In the genomic region with DNA sequence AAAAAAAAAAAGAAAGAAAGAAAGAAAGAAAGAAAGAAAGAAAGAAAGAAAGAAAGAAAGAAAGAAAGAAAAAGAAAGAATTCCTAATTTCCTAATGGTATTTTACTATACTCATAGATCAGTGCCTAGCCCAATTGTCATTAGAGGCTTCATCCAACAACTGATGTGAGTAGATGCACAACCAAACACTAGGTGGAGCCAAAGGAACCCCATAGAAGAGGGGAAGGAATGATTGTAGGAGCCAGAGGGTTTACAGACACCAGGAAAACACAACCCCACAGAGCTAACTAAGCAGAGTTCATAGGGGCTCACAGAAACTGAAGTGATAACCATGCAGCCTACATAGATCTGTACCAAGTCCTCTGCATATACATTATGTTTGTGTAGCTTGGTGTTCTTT, we compare ENCODE assay signal across 10 mouse cellular contexts. TPM values are rescaled to one million over a fixed set of nuclear protein-coding genes. Genes with fewer than 3 reads are reported as not detected.
DNase-seq lines count a peak whose midpoint lies in the region; ATAC-seq and TF ChIP-seq lines count a peak whose summit lies in the region.
"Had no signal": no experiment of that assay in that cellular context is flagged by ENCODE, and none has a peak within 500 bp of the region (broad histone marks: within the 10 kb centered on the region; RNA-seq: fewer than 3 reads in every experiment).

No protein-coding gene starts in this region.

- H3K4me2 ChIP-seq in midbrain, embryonic 13.5 days (replicated peaks), result no peak overlapping the region

- TF ChIP-seq CTCF in heart, adult 2 months (IDR thresholded peaks at IDR 0.05), result peak; percentile 53

- no peak overlapping the region for H3K9ac ChIP-seq in heart, adult 2 months (ENCODE audit: low read depth, low read length)
- no peak overlapping the region for H3K9ac ChIP-seq in midbrain, embryonic 13.5 days (replicated peaks)

- no peaks in the 10 kb centered on the region for H3K79me2 ChIP-seq in heart, adult 2 months (replicated peaks; ENCODE audit: control insufficient read depth, insufficient read depth, low read length)

- no peaks in the 10 kb centered on the region for H3K4me1 ChIP-seq in heart, adult 2 months (ENCODE audit: control insufficient read depth, insufficient read depth, low read length)
- no peaks in the 10 kb centered on the region for H3K4me1 ChIP-seq in midbrain, embryonic 10.5 days
- no peaks in the 10 kb centered on the region for H3K4me1 ChIP-seq in midbrain, embryonic 13.5 days (replicated peaks)

- no peak overlapping the region for H3K4me3 ChIP-seq in heart, adult 2 months
- no peak overlapping the region for H3K4me3 ChIP-seq in midbrain, embryonic 10.5 days
- H3K4me3 ChIP-seq in midbrain, embryonic 13.5 days (replicated peaks), result no peak overlapping the region
- H3K4me3 ChIP-seq: myocyte had no signal

- no peak for ATAC-seq in midbrain, embryonic 13.5 days

- no peak for TF ChIP-seq POLR2A in heart, adult 2 months (IDR thresholded peaks at IDR 0.05; ENCODE audit: insufficient read depth, low read depth, low read length)

- no peak for DNase-seq in heart, adult 2 months
- no peak for DNase-seq in heart, postnatal 36 days
- DNase-seq in midbrain, embryonic 10.5 days (ENCODE audit: low spot score), result peak; percentile 12
- DNase-seq in adipocyte (ENCODE audit: low spot score), result peak; percentile 21
- peak; percentile 4 for DNase-seq in retina, postnatal 1 day
- DNase-seq in ovary, postnatal 36 days (ENCODE audit: low spot score), result no peak
- DNase-seq in left cerebral cortex, adult 11 months (ENCODE audit: low spot score), result no peak

- H3K36me3 ChIP-seq in heart, adult 2 months (ENCODE audit: control insufficient read depth, insufficient read depth, low read length), result no peaks in the 10 kb centered on the region
- H3K36me3 ChIP-seq in midbrain, embryonic 10.5 days, result no peaks in the 10 kb centered on the region
- H3K36me3 ChIP-seq in midbrain, embryonic 13.5 days, result no peaks in the 10 kb centered on the region

- H3K27me3 ChIP-seq in heart, adult 2 months (ENCODE audit: control insufficient read depth, insufficient read depth, low read length), result no peaks in the 10 kb centered on the region
- no peaks in the 10 kb centered on the region for H3K27me3 ChIP-seq in midbrain, embryonic 10.5 days (ENCODE audit: low read depth, poor library complexity, severe bottlenecking)
- H3K27me3 ChIP-seq in midbrain, embryonic 13.5 days, result no peaks in the 10 kb centered on the region

- no peak overlapping the region for H3K27ac ChIP-seq in heart, adult 2 months
- no peak overlapping the region for H3K27ac ChIP-seq in midbrain, embryonic 10.5 days (replicated peaks)
- H3K27ac ChIP-seq in midbrain, embryonic 13.5 days, result no peak overlapping the region

- no peaks in the 10 kb centered on the region for H3K9me3 ChIP-seq in midbrain, embryonic 10.5 days (replicated peaks)
- no peaks in the 10 kb centered on the region for H3K9me3 ChIP-seq in midbrain, embryonic 13.5 days

- intact Hi-C loops in heart, adult 2 months (cut with DNase I), result no loop called here
- intact Hi-C loops in heart, postnatal 36 days (cut with DNase I), result loop anchor here (5.0 kb wide), 1 partner anchor 157 kb away; no protein-coding TSS in a partner anchor

- TF ChIP-seq EP300 in heart, adult 2 months (IDR thresholded peaks at IDR 0.05; ENCODE audit: insufficient read depth, low read depth, low read length), result no peak

RNA-seq across cellular contexts. Expression of a gene that starts 2.5 kb away (rescaled TPM):
- total RNA-seq in heart, adult 2 months (2021), result not detected
- polyA plus RNA-seq in heart, adult 2 months (2012; rRNA removed), result not detected in 2 replicates
- total RNA-seq in heart, postnatal 36 days (2021), result not detected
- polyA plus RNA-seq in midbrain, embryonic 10.5 days (2016; fragmentation: Nextera tagmentation; extraction: Ambion mirVana), result not detected in 2 replicates
- polyA plus RNA-seq in midbrain, embryonic 13.5 days (2015; fragmentation: Nextera tagmentation; extraction: Ambion mirVana), result 0.86 TPM in 1 of 2 replicates, not detected in the other
- polyA plus RNA-seq: limb, embryonic 11.5 days had no signal

Comparison
In these comparisons a context has a peak if more than half of its experiments do, and no peak if none do; other contexts are left out.
1. DNase-seq: peak in midbrain, embryonic 10.5 days (single experiment), adipocyte (single experiment) and retina, postnatal 1 day (single experiment); none in heart, adult 2 months (0 of 2), heart, postnatal 36 days (0 of 2), ovary, postnatal 36 days (single experiment) and left cerebral cortex, adult 11 months (single experiment).